Mouse (Mus musculus) liver, adult 2 months (tissue): ENCODE data around the gene Lrrc1.

Experiments used
- CTCF ChIP-seq: fragments of 200-500 bp; IDR thresholded peaks from 2 replicates; pipeline ENCODE4 v1.5.1; 2011; ENCODE audit warnings: low read depth, low read length, control low read depth
- POLR2A ChIP-seq: fragments of 200-500 bp; IDR thresholded peaks from 2 replicates; pipeline ENCODE4 v1.6.1; 2011; ENCODE audit warnings: low read length, control low read depth; ENCODE audit not compliant: insufficient read depth; ENCODE audit errors: extremely low read depth

DNA sequence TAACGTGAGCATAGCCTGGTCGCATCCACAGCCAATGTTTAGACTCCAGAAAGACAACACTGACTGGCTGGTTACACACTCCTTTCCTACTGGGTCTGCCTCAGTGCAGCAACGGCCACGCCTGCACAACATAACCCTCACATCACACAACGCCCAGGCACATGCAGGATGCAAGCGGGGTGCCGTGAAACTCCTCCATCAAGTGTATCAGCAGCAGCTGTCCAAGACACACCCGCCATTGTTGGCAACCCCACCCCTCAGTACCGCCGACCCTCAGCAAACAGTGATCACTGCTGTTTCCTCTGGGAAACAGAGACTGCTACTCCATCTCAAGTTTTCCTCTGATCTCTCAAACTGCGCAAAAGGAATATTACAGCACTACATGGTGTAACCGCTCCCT lies 58.8 kb downstream of the Lrrc1 start:
- TF ChIP-seq CTCF = no peak
- no peak for TF ChIP-seq POLR2A
